Mouse (Mus musculus): ENCODE data around the gene Ccl9. TPM values are rescaled to one million over a fixed set of nuclear protein-coding genes. Genes with fewer than 3 reads are reported as not detected.

The Ccl9 gene
- polyA plus RNA-seq, 1 experiment from 2014 or later, result 2.9 TPM

DNA sequence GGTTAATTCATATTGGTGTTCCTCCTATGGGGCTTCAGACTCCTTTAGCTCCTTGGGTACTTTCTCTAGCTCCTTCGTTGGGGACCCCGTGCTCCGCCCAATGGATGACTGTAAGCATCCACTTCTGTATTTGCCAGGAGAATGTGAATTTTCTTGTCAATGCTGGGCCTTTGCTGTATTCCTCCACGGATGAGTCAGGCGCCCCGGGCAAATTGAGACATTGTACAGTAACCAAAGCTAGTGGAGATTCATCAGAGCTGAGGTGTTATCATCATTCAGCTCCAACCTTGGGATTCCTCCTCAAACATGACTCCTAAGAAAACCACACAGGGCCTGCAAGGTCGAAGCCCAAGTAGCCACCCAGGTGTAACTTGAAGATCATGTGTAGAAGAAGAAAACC is 19.4 kb upstream of the Ccl9 start:
- no peak overlapping the region for H3K4me3 ChIP-seq

GRCm38 (mm10) chr11:83595669-83596455 is 17.4 kb upstream of the Ccl9 start:
- Histone ChIP-seq H3K36me3 (no peaks in the 10 kb centered on the region), H3K27ac (no peak overlapping the region), H3K4me1 (no peaks in the 10 kb centered on the region), H3K9ac (no peak overlapping the region), H3K27me3 (no peaks in the 10 kb centered on the region), H3K4me3 (no peak overlapping the region), H3K9me3 (no peaks in the 10 kb centered on the region), H3K4me2 (replicated peaks) (no peak overlapping the region)
- WGBS, result 81% methylated on average over 7 of the region's 7 CpGs
- ATAC-seq (ENCODE audit: low FRiP score, low read depth), result no peak

More for the DNA sequence above, 19.4 kb upstream of the Ccl9 start:
- no peaks in the 10 kb centered on the region for H3K27me3 ChIP-seq
- no peak overlapping the region for H3K27ac ChIP-seq
- H3K4me1 ChIP-seq, result no peaks in the 10 kb centered on the region
- 87% methylated on average over 7 of the region's 7 CpGs for WGBS
- H3K4me2 ChIP-seq (replicated peaks), result no peak overlapping the region
- H3K36me3 ChIP-seq, result no peaks in the 10 kb centered on the region
- H3K9me3 ChIP-seq, result no peaks in the 10 kb centered on the region
- ATAC-seq (ENCODE audit: low FRiP score, low read depth), result no peak
- H3K9ac ChIP-seq, result no peak overlapping the region

- Histone ChIP-seq H3K36me3 (no peaks in the 10 kb centered on the region), H3K4me1 (no peaks in the 10 kb centered on the region), H3K4me3 (no peak overlapping the region), H3K4me2 (replicated peaks) (no peak overlapping the region), H3K27ac (no peak overlapping the region), H3K9ac (no peak overlapping the region), H3K9me3 (no peaks in the 10 kb centered on the region), H3K27me3 (no peaks in the 10 kb centered on the region)
- ATAC-seq (ENCODE audit: low FRiP score, low read depth), result no peak
- WGBS, result 87% methylated on average over 5 of the region's 5 CpGs
These were observed 15.0 kb upstream of the Ccl9 start for GRCm38 (mm10) chr11:83593453-83593852.

DNA sequence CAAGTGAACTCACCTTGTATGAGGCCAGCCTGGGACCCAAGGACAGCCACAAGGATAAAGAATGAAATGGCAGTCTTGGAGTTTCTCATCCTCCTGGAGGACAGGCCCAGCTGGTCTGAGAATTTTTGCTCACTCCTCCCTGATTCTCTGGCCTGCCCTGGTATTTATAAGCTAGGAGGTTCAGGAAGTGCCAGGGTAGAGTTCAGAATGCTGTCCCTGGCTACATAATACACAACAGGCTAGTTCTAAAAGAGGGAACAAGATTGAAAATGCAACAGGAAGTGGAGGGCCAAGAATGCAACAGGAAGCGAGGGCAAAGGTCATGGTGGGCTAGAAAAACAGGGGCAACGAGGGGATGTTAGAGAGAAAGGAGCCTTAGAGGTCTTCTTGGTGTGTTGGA is 14.4 kb upstream of the Ccl9 start, which contains the start of gene Ccl6:
Ccl6 (minus strand) TSS at position 235 of the 400 bp plus-strand sequence.
- H3K4me3 ChIP-seq, result no peak within 1 kb of the TSS
- no peaks in the 10 kb centered on the region for H3K36me3 ChIP-seq
- no peaks in the 10 kb centered on the region for H3K4me1 ChIP-seq
- no peak within 1 kb of the TSS for H3K4me2 ChIP-seq (replicated peaks)
- WGBS, result 41% methylated on average over 2 of the region's 2 CpGs
- no peak within 1 kb of the TSS for H3K9ac ChIP-seq
- H3K9me3 ChIP-seq, result no peaks in the 10 kb centered on the region
- no peak within 1 kb of the TSS for H3K27ac ChIP-seq
- H3K27me3 ChIP-seq, result no peaks in the 10 kb centered on the region
- no peak for ATAC-seq (ENCODE audit: low FRiP score, low read depth)

DNA sequence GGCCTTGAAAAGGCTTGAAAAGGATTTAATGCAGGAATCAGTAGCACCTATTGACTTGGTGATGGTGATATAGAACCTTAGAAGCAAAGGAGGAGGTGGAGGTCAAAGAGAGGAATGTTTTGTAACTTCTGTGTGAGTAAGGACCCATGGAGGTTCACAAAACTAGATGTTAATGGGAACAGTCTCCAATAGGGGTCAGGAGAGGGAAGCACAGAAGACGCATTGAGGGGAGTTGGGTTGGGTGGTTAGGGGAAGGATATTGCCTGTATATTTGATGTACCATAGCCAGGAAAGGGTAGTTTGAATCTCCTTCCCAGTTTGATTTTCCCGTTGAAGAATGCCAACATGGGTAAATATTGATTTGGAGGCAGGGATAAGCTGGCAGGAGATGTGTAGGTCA is 5.8 kb upstream of the Ccl9 start:
- no peaks in the 10 kb centered on the region for H3K27me3 ChIP-seq
- H3K27ac ChIP-seq, result no peak overlapping the region
- no peak for ATAC-seq (ENCODE audit: low FRiP score, low read depth)
- H3K9me3 ChIP-seq, result no peaks in the 10 kb centered on the region
- no peak overlapping the region for H3K9ac ChIP-seq
- no peak overlapping the region for H3K4me3 ChIP-seq
- no peaks in the 10 kb centered on the region for H3K36me3 ChIP-seq
- WGBS, result 80% methylated on average over 2 of the region's 2 CpGs
- H3K4me2 ChIP-seq (replicated peaks), result no peak overlapping the region
- H3K4me1 ChIP-seq, result no peaks in the 10 kb centered on the region

- H3K4me3 ChIP-seq, result no peak overlapping the region
- no peak overlapping the region for H3K27ac ChIP-seq
- H3K36me3 ChIP-seq, result no peaks in the 10 kb centered on the region
- no peak overlapping the region for H3K9ac ChIP-seq
- H3K27me3 ChIP-seq, result no peaks in the 10 kb centered on the region
- H3K9me3 ChIP-seq, result no peaks in the 10 kb centered on the region
- no peaks in the 10 kb centered on the region for H3K4me1 ChIP-seq
- ATAC-seq (ENCODE audit: low FRiP score, low read depth), result no peak
- H3K4me2 ChIP-seq (replicated peaks), result no peak overlapping the region
These were observed 5.0 kb upstream of the Ccl9 start for GRCm38 (mm10) chr11:83583450-83583754.

GRCm38 (mm10) chr11:83582626-83583449 is 4.4 kb upstream of the Ccl9 start:
- no peak overlapping the region for H3K4me3 ChIP-seq
- 57% methylated on average over 4 of the region's 4 CpGs for WGBS
- no peak overlapping the region for H3K4me2 ChIP-seq (replicated peaks)
- no peak overlapping the region for H3K27ac ChIP-seq
- no peaks in the 10 kb centered on the region for H3K27me3 ChIP-seq
- no peaks in the 10 kb centered on the region for H3K4me1 ChIP-seq
- H3K36me3 ChIP-seq, result no peaks in the 10 kb centered on the region
- no peak overlapping the region for H3K9ac ChIP-seq
- no peaks in the 10 kb centered on the region for H3K9me3 ChIP-seq
- ATAC-seq (ENCODE audit: low FRiP score, low read depth), result no peak

GRCm38 (mm10) chr11:83581626-83582610 is 3.5 kb upstream of the Ccl9 start:
- 76% methylated on average over 4 of the region's 4 CpGs for WGBS
- no peaks in the 10 kb centered on the region for H3K27me3 ChIP-seq
- no peak overlapping the region for H3K4me2 ChIP-seq (replicated peaks)
- no peaks in the 10 kb centered on the region for H3K36me3 ChIP-seq
- no peak overlapping the region for H3K9ac ChIP-seq
- no peaks in the 10 kb centered on the region for H3K4me1 ChIP-seq
- H3K9me3 ChIP-seq, result no peaks in the 10 kb centered on the region
- no peak for ATAC-seq (ENCODE audit: low FRiP score, low read depth)
- H3K4me3 ChIP-seq, result no peak overlapping the region
- H3K27ac ChIP-seq, result no peak overlapping the region

- H3K27ac ChIP-seq, result no peak overlapping the region
- ATAC-seq (ENCODE audit: low FRiP score, low read depth), result no peak
- no peak overlapping the region for H3K9ac ChIP-seq
- no peak overlapping the region for H3K4me3 ChIP-seq
- no peaks in the 10 kb centered on the region for H3K27me3 ChIP-seq
- no peaks in the 10 kb centered on the region for H3K4me1 ChIP-seq
- no peak overlapping the region for H3K4me2 ChIP-seq (replicated peaks)
- no peaks in the 10 kb centered on the region for H3K9me3 ChIP-seq
- 61% methylated on average over 1 of the region's 1 CpGs for WGBS
- H3K36me3 ChIP-seq, result no peaks in the 10 kb centered on the region
These were observed 2.3 kb upstream of the Ccl9 start for GRCm38 (mm10) chr11:83580699-83581232.

GRCm38 (mm10) chr11:83578999-83579398 is 563 bp upstream of the Ccl9 start:
- Histone ChIP-seq H3K27me3 (no peaks in the 10 kb centered on the region), H3K9me3 (no peaks in the 10 kb centered on the region), H3K4me3 (no peak overlapping the region), H3K4me1 (no peaks in the 10 kb centered on the region), H3K36me3 (no peaks in the 10 kb centered on the region), H3K4me2 (replicated peaks) (no peak overlapping the region), H3K27ac (no peak overlapping the region), H3K9ac (no peak overlapping the region)
- WGBS, result 72% methylated on average over 3 of the region's 3 CpGs
- no peak for ATAC-seq (ENCODE audit: low FRiP score, low read depth)

- H3K4me2 ChIP-seq (replicated peaks), result no peak overlapping the region
- no peak overlapping the region for H3K27ac ChIP-seq
- 81% methylated on average over 4 of the region's 4 CpGs for WGBS
- H3K36me3 ChIP-seq, result no peaks in the 10 kb centered on the region
- no peak overlapping the region for H3K9ac ChIP-seq
- no peak overlapping the region for H3K4me3 ChIP-seq
- no peaks in the 10 kb centered on the region for H3K4me1 ChIP-seq
- no peaks in the 10 kb centered on the region for H3K9me3 ChIP-seq
- no peak for ATAC-seq (ENCODE audit: low FRiP score, low read depth)
- H3K27me3 ChIP-seq, result no peaks in the 10 kb centered on the region
These were observed 1.4 kb downstream of the Ccl9 start for GRCm38 (mm10) chr11:83576927-83577555.
